Mouse (Mus musculus): ENCODE measurements around the gene Ptpn3. TPM values are rescaled to one million over a fixed set of nuclear protein-coding genes. Genes with fewer than 3 reads are reported as not detected.
A peak's percentile ranks its signal among the peaks of the same experiment; 100 is the strongest.
"Not testable (repeated sequence)": the region's sequence is repeated elsewhere in the genome, so short reads cannot be mapped to it uniquely, and the experiment has no call there.

The Ptpn3 gene
- total RNA-seq, 1 experiment, result 13.6 TPM

DNA sequence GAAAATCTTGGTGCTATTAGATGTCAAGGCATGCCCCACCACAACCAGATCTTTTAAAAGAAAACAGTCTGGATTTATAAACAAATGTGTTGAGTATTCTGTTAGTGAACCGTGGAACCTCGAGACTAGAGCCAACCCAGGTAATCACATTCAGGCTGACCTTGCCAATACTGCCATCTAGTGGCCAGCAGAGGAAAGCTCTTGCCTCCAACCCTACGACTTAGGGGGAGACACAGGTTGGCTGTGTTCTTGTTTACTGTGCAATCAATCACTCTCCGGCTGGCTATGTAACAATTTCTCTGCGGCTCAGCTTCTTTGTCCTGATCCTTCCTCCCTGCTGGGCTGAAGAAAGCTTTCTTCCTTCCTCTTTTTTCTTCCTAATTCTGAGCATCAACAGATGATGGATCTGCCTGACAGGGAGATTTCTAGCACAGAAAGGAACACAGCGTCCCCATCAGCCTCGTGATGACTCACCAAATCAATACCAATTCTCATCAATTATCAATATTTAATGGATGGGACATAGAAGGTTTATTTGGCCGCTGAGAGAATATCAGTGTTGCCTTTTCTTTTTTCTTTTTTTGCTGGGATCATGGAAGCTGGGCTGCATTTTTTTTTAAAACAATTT, 26.4 kb downstream of the Ptpn3 start:
- H3K4me1 ChIP-seq (ENCODE audit: control insufficient read depth in 2 of 2, insufficient read depth in 2 of 2, low read length in 2 of 2, poor library complexity in 1 of 2), result peaks cover 9 to 26% of the 10 kb centered on the region in 2 experiments
- H3K9me3 ChIP-seq (ENCODE audit: control insufficient read depth, insufficient read depth, low read depth, low read length), result no peaks in the 10 kb centered on the region
- TF ChIP-seq ZNF384 (IDR thresholded peaks at IDR 0.05; ENCODE audit: low read depth, low read length) (no peak), MAFK (IDR thresholded peaks at IDR 0.05; ENCODE audit: insufficient read depth, low read depth, low read length) (no peak), HCFC1 (IDR thresholded peaks at IDR 0.05; ENCODE audit: borderline replicate concordance, insufficient read depth, low read length) (no peak), CHD2 (IDR thresholded peaks at IDR 0.05; ENCODE audit: low read depth, low read length) (no peak)
- peak overlapping the region; percentile 81; the same call in 1 of the 2 replicates for H3K27ac ChIP-seq (ENCODE audit: insufficient read depth, low read depth, low read length, poor library complexity, severe bottlenecking)
- in situ Hi-C loops (cut with MboI; ENCODE audit: low sequenced_read_pairs in 2 of 2, unreplicated experiment in 2 of 2), result no loop called here
- no peak overlapping the region for H3K4me3 ChIP-seq (ENCODE audit: insufficient read depth in 1 of 2, low read depth in 1 of 2, low read length in 2 of 2, poor library complexity in 1 of 2, severe bottlenecking in 1 of 2)
- peak overlapping the region; percentile 36; the same call in 1 of the 2 replicates for H3K9ac ChIP-seq (ENCODE audit: insufficient read depth, low read depth, low read length, poor library complexity, severe bottlenecking)
- no peaks in the 10 kb centered on the region for H3K36me3 ChIP-seq (ENCODE audit: control insufficient read depth, insufficient read depth, low read length, poor library complexity, severe bottlenecking)
- peak; percentile 75 for DNase-seq (ENCODE audit: low read depth, low spot score)

GRCm38 (mm10) chr4:57273532-57274502, 27.8 kb downstream of the Ptpn3 start:
- no peak overlapping the region for H3K9ac ChIP-seq (ENCODE audit: insufficient read depth, low read depth, low read length, poor library complexity, severe bottlenecking)
- no peak overlapping the region; the same call in 1 of the 2 replicates for H3K27ac ChIP-seq (ENCODE audit: insufficient read depth, low read depth, low read length, poor library complexity, severe bottlenecking)
- H3K4me1 ChIP-seq (ENCODE audit: control insufficient read depth in 2 of 2, insufficient read depth in 2 of 2, low read length in 2 of 2, poor library complexity in 1 of 2), result peaks cover 9 to 23% of the 10 kb centered on the region in 2 experiments
- no peaks in the 10 kb centered on the region for H3K9me3 ChIP-seq (ENCODE audit: control insufficient read depth, insufficient read depth, low read depth, low read length)
- peaks cover 5% of the 10 kb centered on the region; the same call in 1 of the 2 replicates for H3K36me3 ChIP-seq (ENCODE audit: control insufficient read depth, insufficient read depth, low read length, poor library complexity, severe bottlenecking)
- no peak for DNase-seq (ENCODE audit: low read depth, low spot score)
- TF ChIP-seq ZC3H11A (IDR thresholded peaks at IDR 0.05; ENCODE audit: borderline replicate concordance, low read depth, low read length), result no peak
- TF ChIP-seq CHD2 (IDR thresholded peaks at IDR 0.05; ENCODE audit: low read depth, low read length), result no peak
- no peak for TF ChIP-seq HCFC1 (IDR thresholded peaks at IDR 0.05; ENCODE audit: borderline replicate concordance, insufficient read depth, low read length)
- TF ChIP-seq ZNF384 (IDR thresholded peaks at IDR 0.05; ENCODE audit: low read depth, low read length), result no peak
- no peak for TF ChIP-seq MAFK (IDR thresholded peaks at IDR 0.05; ENCODE audit: insufficient read depth, low read depth, low read length)
- in situ Hi-C loops (cut with MboI; ENCODE audit: low sequenced_read_pairs in 2 of 2, unreplicated experiment in 2 of 2), result no loop called here
- H3K4me3 ChIP-seq (ENCODE audit: insufficient read depth in 1 of 2, low read depth in 1 of 2, low read length in 2 of 2, poor library complexity in 1 of 2, severe bottlenecking in 1 of 2), result no peak overlapping the region

GRCm38 (mm10) chr4:57270991-57271390, 30.6 kb downstream of the Ptpn3 start:
- Histone ChIP-seq H3K36me3 (ENCODE audit: control insufficient read depth, insufficient read depth, low read length, poor library complexity, severe bottlenecking) (peaks cover 16% of the 10 kb centered on the region; the same call in 1 of the 2 replicates), H3K4me3 (ENCODE audit: insufficient read depth in 1 of 2, low read depth in 1 of 2, low read length in 2 of 2, poor library complexity in 1 of 2, severe bottlenecking in 1 of 2) (no peak overlapping the region), H3K9ac (ENCODE audit: insufficient read depth, low read depth, low read length, poor library complexity, severe bottlenecking) (no peak overlapping the region), H3K9me3 (ENCODE audit: control insufficient read depth, insufficient read depth, low read depth, low read length) (no peaks in the 10 kb centered on the region), H3K4me1 (ENCODE audit: control insufficient read depth in 2 of 2, insufficient read depth in 2 of 2, low read length in 2 of 2, poor library complexity in 1 of 2) (peaks cover 4 to 10% of the 10 kb centered on the region in 2 experiments), H3K27ac (ENCODE audit: insufficient read depth, low read depth, low read length, poor library complexity, severe bottlenecking) (no peak overlapping the region)
- in situ Hi-C loops (cut with MboI; ENCODE audit: low sequenced_read_pairs in 2 of 2, unreplicated experiment in 2 of 2), result no loop called here
- DNase-seq (ENCODE audit: low read depth, low spot score), result no peak
- 0 out of 2 replicates have a peak, but pooled peaks have one; percentile 13 for TF ChIP-seq ZNF384 (IDR thresholded peaks at IDR 0.05; ENCODE audit: low read depth, low read length)
- TF ChIP-seq MAFK (IDR thresholded peaks at IDR 0.05; ENCODE audit: insufficient read depth, low read depth, low read length), result no peak

GRCm38 (mm10) chr4:57270489-57270888, 31.1 kb downstream of the Ptpn3 start:
- TF ChIP-seq ZNF384 (IDR thresholded peaks at IDR 0.05; ENCODE audit: low read depth, low read length), result peak; percentile 89
- H3K9me3 ChIP-seq (ENCODE audit: control insufficient read depth, insufficient read depth, low read depth, low read length); H3K27ac ChIP-seq (ENCODE audit: insufficient read depth, low read depth, low read length, poor library complexity, severe bottlenecking); H3K4me3 ChIP-seq (ENCODE audit: insufficient read depth in 1 of 2, low read depth in 1 of 2, low read length in 2 of 2, poor library complexity in 1 of 2, severe bottlenecking in 1 of 2); H3K9ac ChIP-seq (ENCODE audit: insufficient read depth, low read depth, low read length, poor library complexity, severe bottlenecking); DNase-seq (ENCODE audit: low read depth, low spot score); H3K4me1 ChIP-seq (ENCODE audit: control insufficient read depth in 2 of 2, insufficient read depth in 2 of 2, low read length in 2 of 2, poor library complexity in 1 of 2); in situ Hi-C loops (cut with MboI; ENCODE audit: low sequenced_read_pairs in 2 of 2, unreplicated experiment in 2 of 2): not testable (repeated sequence)
- peaks cover 17% of the 10 kb centered on the region; the same call in 1 of the 2 replicates for H3K36me3 ChIP-seq (ENCODE audit: control insufficient read depth, insufficient read depth, low read length, poor library complexity, severe bottlenecking)
